Mouse (Mus musculus) myocyte (in vitro differentiated cells): ENCODE results near the gene Ms4a10.

Experiments
- CEBPB ChIP-seq: IDR thresholded peaks from 2 replicates; pipeline ENCODE4 v1.6.1; 2011; ENCODE audit warnings: mild to moderate bottlenecking, moderate library complexity; ENCODE audit not compliant: poor library complexity, insufficient read depth, severe bottlenecking
- E2F4 ChIP-seq: IDR thresholded peaks from one replicate; pipeline ENCODE4 v1.6.1; 2011; ENCODE audit warnings: mild to moderate bottlenecking, control low read depth, moderate library complexity; ENCODE audit not compliant: insufficient read depth
- MAX ChIP-seq: IDR thresholded peaks from one replicate; pipeline ENCODE4 v1.6.1; 2011; ENCODE audit warnings: low read depth, mild to moderate bottlenecking, control low read depth
- MYOD1 ChIP-seq, 3 experiments: IDR thresholded peaks; one replicate each; pipeline ENCODE4 v1.6.1; 2011; ENCODE audit warnings: control low read depth in 2 of 3, low read depth in 2 of 3, mild to moderate bottlenecking in 2 of 3, moderate library complexity in 1 of 3; ENCODE audit not compliant: insufficient read length in 2 of 3, control insufficient read depth in 1 of 3
- MYOG ChIP-seq, 3 experiments: IDR thresholded peaks; one replicate each; pipeline ENCODE4 v1.6.1; 2011; ENCODE audit warnings: control low read depth in 2 of 3, low read depth in 2 of 3, mild to moderate bottlenecking in 2 of 3; ENCODE audit not compliant: insufficient read length in 2 of 3, control insufficient read depth in 1 of 3, insufficient read depth in 1 of 3
- POLR2A ChIP-seq: IDR thresholded peaks from one replicate; pipeline ENCODE4 v1.6.1; 2011; ENCODE audit warnings: low read depth, mild to moderate bottlenecking, control low read depth, moderate library complexity; ENCODE audit not compliant: insufficient read length
- POLR2AphosphoS2 ChIP-seq: IDR thresholded peaks from one replicate; pipeline ENCODE4 v1.6.1; 2011; ENCODE audit warnings: low read depth, control low read depth; ENCODE audit not compliant: insufficient read length
- REST ChIP-seq: IDR thresholded peaks from one replicate; pipeline ENCODE4 v1.6.1; 2011; ENCODE audit warnings: mild to moderate bottlenecking, control low read depth, moderate library complexity; ENCODE audit not compliant: insufficient read depth, insufficient read length
- SRF ChIP-seq: IDR thresholded peaks from one replicate; pipeline ENCODE4 v1.6.1; 2011; ENCODE audit warnings: low read depth; ENCODE audit not compliant: control insufficient read depth, insufficient read length
- TCF12 ChIP-seq: IDR thresholded peaks from one replicate; pipeline ENCODE4 v1.6.1; 2011; ENCODE audit warnings: mild to moderate bottlenecking, control low read depth; ENCODE audit not compliant: poor library complexity, insufficient read depth, severe bottlenecking
- TCF3 ChIP-seq: IDR thresholded peaks from one replicate; pipeline ENCODE4 v1.6.1; 2011; ENCODE audit warnings: low read depth, control low read depth; ENCODE audit not compliant: insufficient read length
- USF1 ChIP-seq: IDR thresholded peaks from one replicate; pipeline ENCODE4 v1.6.1; 2011; ENCODE audit warnings: low read depth, mild to moderate bottlenecking, control low read depth, moderate library complexity

- TF ChIP-seq POLR2AphosphoS2 (no peak), E2F4 (no peak), MAX (no peak), POLR2A (no peak), TCF12 (no peak), CEBPB (no peak), USF1 (no peak), REST (no peak), MYOG (IDR thresholded peaks at IDR 0.05; ENCODE audit: control insufficient read depth in 1 of 3, insufficient read depth in 1 of 3, insufficient read length in 2 of 3, low read depth in 2 of 3) (no peak), MYOD1 (IDR thresholded peaks at IDR 0.05; ENCODE audit: control insufficient read depth in 1 of 3, insufficient read length in 2 of 3, low read depth in 2 of 3) (no peak), SRF (no peak), TCF3 (no peak)
These were observed 4.0 kb downstream of the Ms4a10 start for GRCm38 (mm10) chr19:10970457-10970856.
